Mouse (Mus musculus) lung, postnatal 0 days (tissue): Measurements from ENCODE around the gene Foxred1. TPM values are rescaled to one million over a fixed set of nuclear protein-coding genes. Genes with fewer than 3 reads are reported as not detected.

Source experiments
- ATAC-seq: fragments of 200-750 bp; cut with Nextera tagmentation; 2 replicates; pipeline ENCODE4 v1.8.0; 2017; ENCODE audit warnings: moderate library complexity
- DNase-seq: peaks from one replicate; pipeline ENCODE4 v3.0.0-alpha.2; 2016; ENCODE audit warnings: low spot score
- H3K27ac ChIP-seq: fragments of 300-500 bp; sonication (generic); 2 replicates; pipeline ENCODE4 v1.5.1; 2014; ENCODE audit warnings: antibody characterized with exemption, mild to moderate bottlenecking, low read length, mixed read lengths
- H3K27me3 ChIP-seq: fragments of 300-500 bp; sonication (generic); replicated peaks from 2 replicates; pipeline ENCODE4 v1.6.1; 2014; ENCODE audit warnings: low read length, mixed read lengths; ENCODE audit not compliant: insufficient read depth
- H3K36me3 ChIP-seq: fragments of 300-500 bp; sonication (generic); 2 replicates; pipeline ENCODE4 v1.6.1; 2014; ENCODE audit warnings: low read length, mixed read lengths; ENCODE audit not compliant: insufficient read depth
- H3K4me1 ChIP-seq: fragments of 300-500 bp; sonication (generic); 2 replicates; pipeline ENCODE4 v1.6.1; 2014; ENCODE audit warnings: antibody characterized with exemption, low read depth, low read length, mixed read lengths; ENCODE audit not compliant: insufficient read depth
- H3K4me2 ChIP-seq: fragments of 300-500 bp; sonication (generic); replicated peaks from 2 replicates; pipeline ENCODE4 v1.6.1; 2014; ENCODE audit warnings: low read depth, mild to moderate bottlenecking, low read length, moderate library complexity, mixed read lengths
- H3K4me3 ChIP-seq: fragments of 300-500 bp; sonication (generic); 2 replicates; pipeline ENCODE4 v1.5.1; 2014; ENCODE audit warnings: low read depth, low read length
- H3K9ac ChIP-seq: fragments of 300-500 bp; sonication (generic); replicated peaks from 2 replicates; pipeline ENCODE4 v1.6.1; 2014; ENCODE audit warnings: low read depth, mild to moderate bottlenecking
- H3K9me3 ChIP-seq: fragments of 300-500 bp; sonication (generic); 2 replicates; pipeline ENCODE4 v1.6.1; 2016; ENCODE audit warnings: low read length, mixed read lengths
- CTCF ChIP-seq: IDR thresholded peaks from 2 replicates; pipeline ENCODE4 v1.5.1; 2016; ENCODE audit warnings: antibody characterized with exemption, mild to moderate bottlenecking
- EP300 ChIP-seq: IDR thresholded peaks from 2 replicates; pipeline ENCODE4 v1.6.1; 2016; ENCODE audit warnings: antibody characterized with exemption, mild to moderate bottlenecking, control low read depth
- WGBS: fragments of 180-500 bp; shearing (Covaris S2); extraction: QIAGEN DNeasy Blood & Tissue Kit; methylation state at CpG from one replicate; pipeline ENCODE4 v1.1.7; 2014; 5-methylcytosine and 5-hydroxymethylcytosine counted together
- polyA plus RNA-seq: library from polyadenylated mRNA; unstranded; fragments of >200 nt; fragmentation: Nextera tagmentation; extraction: Ambion mirVana; gene quantifications from 2 replicates; pipeline ENCODE4 v1.2.1, GENCODE M21; 2015

Gene Foxred1
- polyA plus RNA-seq, 1 experiment from 2014 or later: 22.5 TPM

DNA sequence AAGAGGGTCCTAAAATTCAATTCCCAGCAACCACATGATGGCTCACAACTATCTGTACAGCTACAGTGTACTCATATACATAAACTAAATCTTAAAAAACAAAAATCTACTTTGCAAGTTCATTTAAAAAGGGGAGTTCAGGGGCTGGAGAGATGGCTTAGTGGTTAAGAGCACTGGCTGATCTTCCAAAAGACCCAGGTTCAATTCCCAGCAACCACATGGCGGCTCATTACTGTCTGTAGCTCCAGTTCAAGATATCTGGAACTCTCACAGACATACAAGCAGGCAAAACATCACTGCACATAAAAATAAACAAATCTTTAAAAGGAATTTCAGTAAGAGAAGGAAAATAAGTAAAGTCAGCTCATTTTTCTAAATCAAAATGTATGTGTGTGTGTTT lies 27.5 kb upstream of the Foxred1 start:
- H3K4me1 ChIP-seq: no peaks in the 10 kb centered on the region
- DNase-seq (no peak), ATAC-seq (no peak)
- no peaks in the 10 kb centered on the region for H3K27me3 ChIP-seq
- WGBS: 93% methylated on average over 1 of the region's 1 CpGs
- no peak overlapping the region for H3K4me3 ChIP-seq
- H3K36me3 ChIP-seq: no peaks in the 10 kb centered on the region
- no peak overlapping the region for H3K9ac ChIP-seq
- H3K4me2 ChIP-seq: no peak overlapping the region
- H3K27ac ChIP-seq: 0 out of 2 replicates have a peak overlapping the region, but pooled peaks have one; percentile 39
- H3K9me3 ChIP-seq: no peaks in the 10 kb centered on the region
- TF ChIP-seq EP300 (no peak), CTCF (no peak)

DNA sequence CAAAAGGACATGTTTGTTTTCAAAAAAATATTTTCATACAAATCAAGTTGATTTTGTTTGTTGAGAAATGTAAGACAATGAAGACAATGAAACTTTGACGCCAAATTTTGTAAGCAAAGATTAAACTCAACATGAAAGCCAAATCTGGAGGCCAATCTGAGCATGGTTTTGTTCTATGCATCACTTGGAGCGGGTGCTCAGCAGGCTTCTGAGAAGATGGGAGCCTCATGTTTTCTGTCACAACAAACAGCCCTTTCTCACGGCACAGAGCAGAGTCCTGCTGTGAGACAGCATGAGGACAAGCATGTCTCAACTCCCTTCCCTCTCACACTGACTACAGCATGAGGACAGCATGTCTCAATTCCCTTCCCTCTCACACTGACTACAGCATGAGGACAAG lies 25.1 kb upstream of the Foxred1 start:
- Histone ChIP-seq H3K9me3 (no peaks in the 10 kb centered on the region), H3K27me3 (no peaks in the 10 kb centered on the region), H3K4me2 (no peak overlapping the region), H3K9ac (no peak overlapping the region), H3K4me3 (no peak overlapping the region), H3K27ac (no peak overlapping the region), H3K36me3 (no peaks in the 10 kb centered on the region), H3K4me1 (no peaks in the 10 kb centered on the region)
- DNase-seq (no peak), ATAC-seq (no peak)
- WGBS: 54% methylated on average over 3 of the region's 3 CpGs
- TF ChIP-seq CTCF (no peak), EP300 (no peak)

DNA sequence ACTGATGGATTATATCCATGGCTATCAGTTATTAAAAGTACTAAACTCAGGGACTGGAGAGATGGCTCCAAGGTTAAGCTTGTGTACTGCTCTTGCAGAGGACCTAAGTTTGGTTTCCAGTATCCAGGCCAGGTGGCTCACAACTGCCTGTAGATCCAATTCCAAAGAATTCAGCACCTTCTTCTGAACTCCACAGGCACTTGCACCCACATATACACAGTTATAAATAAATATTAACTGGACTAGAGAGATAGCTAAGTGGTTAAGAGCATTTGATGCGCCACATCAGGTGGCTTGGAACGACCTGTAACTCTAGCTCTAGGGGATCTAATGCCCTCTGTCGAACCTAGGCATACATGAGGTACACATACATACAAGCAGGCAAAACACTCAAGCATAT lies 17.8 kb upstream of the Foxred1 start:
- H3K9ac ChIP-seq: no peak overlapping the region
- H3K36me3 ChIP-seq: no peaks in the 10 kb centered on the region
- 80% methylated on average over 3 of the region's 3 CpGs for WGBS
- H3K9me3 ChIP-seq: no peaks in the 10 kb centered on the region
- H3K27ac ChIP-seq: no peak overlapping the region
- no peaks in the 10 kb centered on the region for H3K4me1 ChIP-seq
- no peaks in the 10 kb centered on the region for H3K27me3 ChIP-seq
- no peak for DNase-seq
- no peak overlapping the region for H3K4me2 ChIP-seq
- no peak for TF ChIP-seq CTCF
- TF ChIP-seq EP300: no peak
- no peak for ATAC-seq
- H3K4me3 ChIP-seq: no peak overlapping the region

DNA sequence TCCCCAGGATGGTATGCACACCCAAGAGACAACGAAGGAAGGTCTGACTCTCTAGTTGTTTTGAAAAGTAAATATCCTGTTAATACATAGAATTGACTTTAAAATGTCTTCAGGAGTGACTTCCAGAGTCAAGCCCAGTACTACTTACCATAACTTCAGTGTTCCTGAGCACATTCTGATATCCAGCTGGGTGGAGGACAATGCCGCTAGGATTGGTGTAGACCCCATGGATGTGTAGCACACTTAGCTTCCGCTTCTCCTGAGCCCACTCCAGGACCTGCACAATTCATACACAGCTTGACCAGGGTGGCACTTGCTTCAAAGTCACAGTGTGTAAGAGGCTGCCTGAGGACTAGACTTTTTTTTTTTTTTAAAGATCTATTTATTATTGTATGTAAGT lies 12.6 kb upstream of the Foxred1 start:
- ATAC-seq: no peak
- no peak overlapping the region for H3K4me2 ChIP-seq
- H3K27ac ChIP-seq: no peak overlapping the region
- no peak for DNase-seq
- no peaks in the 10 kb centered on the region for H3K4me1 ChIP-seq
- no peaks in the 10 kb centered on the region for H3K9me3 ChIP-seq
- H3K27me3 ChIP-seq: no peaks in the 10 kb centered on the region
- TF ChIP-seq EP300 (no peak), CTCF (no peak)
- H3K9ac ChIP-seq: no peak overlapping the region
- WGBS: 90% methylated on average over 3 of the region's 3 CpGs
- no peak overlapping the region for H3K4me3 ChIP-seq
- peaks cover 7% of the 10 kb centered on the region; the same call in 1 of the 2 replicates for H3K36me3 ChIP-seq

DNA sequence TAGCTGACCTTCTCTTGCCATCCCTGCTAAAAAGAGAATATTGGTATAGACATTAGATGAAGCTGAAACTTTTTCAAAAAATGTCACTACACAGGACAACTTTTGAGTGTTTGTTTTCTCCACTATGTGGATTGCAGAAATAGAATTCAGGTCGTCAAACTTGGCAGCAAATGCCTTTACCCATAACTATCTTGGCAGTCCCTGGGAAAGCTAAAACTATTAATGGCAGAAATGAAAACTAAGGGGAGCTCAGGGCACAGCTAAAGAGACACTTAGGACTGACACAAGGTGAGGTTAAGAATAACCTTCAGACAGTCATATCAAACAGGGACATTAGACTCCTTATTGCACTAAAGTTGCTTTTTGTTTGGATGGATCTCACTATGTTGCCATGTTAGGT lies 7.1 kb upstream of the Foxred1 start:
- no peak overlapping the region for H3K9ac ChIP-seq
- no peak overlapping the region for H3K27ac ChIP-seq
- TF ChIP-seq CTCF: no peak
- DNase-seq (no peak), ATAC-seq (no peak)
- H3K36me3 ChIP-seq: peaks cover 20% of the 10 kb centered on the region; the same call in 1 of the 2 replicates
- H3K9me3 ChIP-seq: no peaks in the 10 kb centered on the region
- no peak overlapping the region for H3K4me3 ChIP-seq
- no peaks in the 10 kb centered on the region for H3K27me3 ChIP-seq
- no peak overlapping the region for H3K4me2 ChIP-seq
- no peaks in the 10 kb centered on the region for H3K4me1 ChIP-seq
- WGBS: 46% methylated on average over 1 of the region's 1 CpGs

DNA sequence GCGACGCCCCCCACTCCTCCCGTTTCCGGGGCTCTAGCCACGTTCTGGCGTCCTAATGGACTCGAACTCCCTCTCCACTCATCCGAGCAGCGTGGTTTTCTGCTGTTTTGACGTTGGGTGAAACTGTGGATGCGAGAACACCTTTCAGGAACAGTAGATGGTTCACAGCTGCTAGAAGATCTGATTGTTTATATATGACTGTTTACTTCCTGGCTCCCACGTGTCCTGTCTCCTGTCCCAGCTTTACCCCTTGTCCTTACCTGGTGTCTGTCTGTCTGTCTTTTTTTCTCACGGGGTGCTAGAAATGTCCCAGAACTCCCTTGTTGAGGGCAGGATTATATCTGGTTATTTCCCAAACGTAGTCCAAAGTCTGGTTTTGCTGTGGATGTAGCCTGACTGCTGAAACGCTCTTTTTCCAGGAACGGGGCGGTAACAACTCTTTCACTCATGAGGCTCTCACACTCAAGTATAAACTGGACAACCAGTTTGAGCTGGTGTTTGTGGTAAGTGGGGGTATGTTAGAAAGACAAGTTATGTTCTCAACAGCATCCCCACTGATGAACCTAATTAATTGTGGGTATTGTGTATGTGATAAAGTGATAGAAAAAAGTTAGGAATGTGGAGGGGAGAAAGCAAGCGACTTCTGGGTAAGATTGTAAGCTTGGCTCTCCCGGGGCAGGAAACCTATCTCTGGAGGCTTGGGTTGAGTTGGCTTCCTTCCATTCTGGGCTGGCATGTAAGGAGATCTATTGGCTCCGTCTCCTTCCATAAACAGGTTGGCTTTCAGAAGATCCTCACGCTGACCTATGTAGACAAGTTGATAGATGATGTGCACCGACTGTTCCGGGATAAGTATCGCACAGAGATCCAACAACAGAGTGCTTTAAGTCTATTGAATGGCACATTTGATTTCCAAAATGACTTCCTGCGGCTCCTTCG lies 987 bp upstream of the Foxred1 start:
- Histone ChIP-seq H3K4me3 (peak overlapping the region; percentile 87), H3K9ac (peak overlapping the region; percentile 88), H3K27ac (peak overlapping the region; percentile 85), H3K4me1 (peaks cover 7% of the 10 kb centered on the region; the same call in 1 of the 2 replicates), H3K4me2 (peak overlapping the region; percentile 68), H3K36me3 (peaks cover 19% of the 10 kb centered on the region), H3K9me3 (no peaks in the 10 kb centered on the region), H3K27me3 (no peaks in the 10 kb centered on the region)
- DNase-seq (peak; percentile 41), ATAC-seq (no peak)
- TF ChIP-seq EP300 (0 out of 2 replicates have a peak, but pooled peaks have one; percentile 23), CTCF (no peak)
- WGBS: 20% methylated on average over 26 of the region's 26 CpGs
